Comparison of ENCODE assay signal across 23 mouse cellular contexts in genomic region chr3:116204643-116205042, GRCm38 (mm10). TPM values are rescaled to one million over a fixed set of nuclear protein-coding genes. Genes with fewer than 3 reads are reported as not detected.
DNase-seq lines count a peak whose midpoint lies in the region; ATAC-seq and TF ChIP-seq lines count a peak whose summit lies in the region.
"Had no signal": no experiment of that assay in that cellular context is flagged by ENCODE, and none has a peak within 500 bp of the region (broad histone marks: within the 10 kb centered on the region; RNA-seq: fewer than 3 reads in every experiment).

No protein-coding gene starts in this region.

- no peak for TF ChIP-seq CTCF in kidney, adult 2 months (conservative IDR thresholded peaks at IDR 0.05; ENCODE audit: insufficient read depth, insufficient read length, low read depth, low read length)
- TF ChIP-seq CTCF in lung, embryonic 14.5 days (IDR thresholded peaks at IDR 0.05; ENCODE audit: low read depth), result no peak

- H3K4me3 ChIP-seq in kidney, adult 2 months (ENCODE audit: insufficient read depth, low read depth, low read length), result peak overlapping the region; percentile 49
- H3K4me3 ChIP-seq in lung, embryonic 14.5 days (ENCODE audit: low read depth, low read length), result no peak overlapping the region
- no peak overlapping the region for H3K4me3 ChIP-seq in brown adipose tissue, adult 24 weeks (ENCODE audit: insufficient read depth, low read depth, low read length)
- H3K4me3 ChIP-seq: embryonic facial prominence, embryonic 13.5 days; hindbrain, embryonic 13.5 days had no signal

- no peaks in the 10 kb centered on the region for H3K36me3 ChIP-seq in kidney, adult 2 months (ENCODE audit: control insufficient read depth, insufficient read depth, low read length)
- H3K36me3 ChIP-seq in lung, embryonic 14.5 days (ENCODE audit: insufficient read depth), result no peaks in the 10 kb centered on the region
- H3K36me3 ChIP-seq: embryonic facial prominence, embryonic 13.5 days; hindbrain, embryonic 13.5 days had no signal

- TF ChIP-seq POLR2A in kidney, adult 2 months (IDR thresholded peaks at IDR 0.05; ENCODE audit: low read depth, low read length), result no peak

- no peak overlapping the region for H3K4me2 ChIP-seq in lung, embryonic 14.5 days
- H3K4me2 ChIP-seq: embryonic facial prominence, embryonic 13.5 days; hindbrain, embryonic 13.5 days; midbrain, embryonic 11.5 days had no signal

- no peaks in the 10 kb centered on the region for H3K9me3 ChIP-seq in lung, embryonic 14.5 days (ENCODE audit: low read depth, low read length)
- H3K9me3 ChIP-seq: embryonic facial prominence, embryonic 13.5 days; hindbrain, embryonic 13.5 days had no signal

- peak; percentile 35 to 45 for DNase-seq in heart, adult 18-20 months
- no peak for DNase-seq in heart, postnatal 4 days
- DNase-seq in kidney, adult 2 months, result peak; percentile 29
- DNase-seq in kidney, postnatal 10 days, result no peak
- DNase-seq in lung, embryonic 14.5 days, result no peak
- no peak for DNase-seq in lung, postnatal 10 days
- no peak for DNase-seq in urinary bladder, adult 2 months (ENCODE audit: low spot score)
- DNase-seq: adrenal gland, postnatal 25 days; cerebellum, adult 11-12 months; cerebellum, postnatal 14 days; gastrocnemius, postnatal 10 days; retina, postnatal 1 day; thymus, postnatal 36 days had no signal

- no peak overlapping the region for H3K9ac ChIP-seq in lung, embryonic 14.5 days
- H3K9ac ChIP-seq: embryonic facial prominence, embryonic 13.5 days; hindbrain, embryonic 13.5 days; liver, embryonic 14.5 days had no signal

- no peaks in the 10 kb centered on the region for H3K27me3 ChIP-seq in kidney, adult 2 months (replicated peaks; ENCODE audit: control insufficient read depth, insufficient read depth, low read length)
- H3K27me3 ChIP-seq in lung, embryonic 14.5 days (ENCODE audit: insufficient read depth, low read length), result no peaks in the 10 kb centered on the region
- H3K27me3 ChIP-seq: embryonic facial prominence, embryonic 13.5 days; hindbrain, embryonic 13.5 days had no signal

- peaks cover 16% of the 10 kb centered on the region for H3K4me1 ChIP-seq in kidney, adult 2 months (ENCODE audit: control insufficient read depth, insufficient read depth, low read length)
- H3K4me1 ChIP-seq in lung, embryonic 14.5 days (ENCODE audit: insufficient read depth), result peaks cover 14% of the 10 kb centered on the region
- peaks cover 7% of the 10 kb centered on the region; the same call in 1 of the 2 replicates for H3K4me1 ChIP-seq in brown adipose tissue, adult 24 weeks (ENCODE audit: control insufficient read depth, insufficient read depth, insufficient read length, low read length)
- H3K4me1 ChIP-seq: hindbrain, embryonic 13.5 days had no signal

- 40% methylated on average over 9 of the region's 9 CpGs for WGBS in kidney, adult 2 months
- WGBS in lung, embryonic 14.5 days, result 60% methylated on average over 9 of the region's 9 CpGs

- H3K27ac ChIP-seq in kidney, adult 2 months (ENCODE audit: insufficient read depth, low read depth, low read length), result peak overlapping the region; percentile 100
- H3K27ac ChIP-seq in lung, embryonic 14.5 days (ENCODE audit: low read depth), result peak overlapping the region; percentile 78
- H3K27ac ChIP-seq in brown adipose tissue, adult 24 weeks (replicated peaks; ENCODE audit: low read depth, low read length), result peak overlapping the region; percentile 38; the same call in 1 of the 2 replicates
- H3K27ac ChIP-seq: embryonic facial prominence, embryonic 13.5 days; hindbrain, embryonic 13.5 days; liver, embryonic 14.5 days had no signal

- ATAC-seq in lung, embryonic 14.5 days (ENCODE audit: insufficient read depth), result 0 out of 2 replicates have a peak, but pooled peaks have one; percentile 5
- ATAC-seq: activated CD4-positive, CD25-positive, alpha-beta regulatory T cell, adult 4 months; CD4-positive, CD25-positive, alpha-beta regulatory T cell, adult 4 months; forebrain, embryonic 14.5 days; inflammation-experienced regulatory T-cells, adult 6 months had no signal

RNA-seq across cellular contexts. Expression of gene Gpr88, which starts 48.7 kb away (rescaled TPM):
- total RNA-seq in heart, adult 18-20 months (2021), result under 1 TPM; 0.12 to 0.23 TPM
- under 1 TPM; 0.47 to 0.55 TPM for total RNA-seq in heart, postnatal 4 days (2021)
- polyA plus RNA-seq in kidney, adult 2 months (2012; rRNA removed), result 0.39 and 0.80 TPM in 2 replicates
- polyA plus RNA-seq in lung, embryonic 14.5 days (2014; fragmentation: Nextera tagmentation; extraction: Ambion mirVana), result 1.3 and 1.7 TPM in 2 replicates
- polyA plus RNA-seq in brown adipose tissue, adult 24 weeks (2012; ENCODE audit: insufficient read depth, insufficient read length, missing spikeins), result 0.33 TPM in 1 of 2 replicates, not detected in the other
- 1.1 and 1.2 TPM in 2 replicates for polyA plus RNA-seq in urinary bladder, adult 2 months (2012; rRNA removed)
- total RNA-seq: ES-E14 had no signal
- polyA plus RNA-seq: activated CD4-positive, CD25-positive, alpha-beta regulatory T cell, adult 4 months; CD4-positive, CD25-positive, alpha-beta regulatory T cell, adult 4 months; inflammation-experienced regulatory T-cells, adult 6 months had no signal

Comparison
In these comparisons a context has a peak if more than half of its experiments do, and no peak if none do; other contexts are left out.
1. DNase-seq: peak in heart, adult 18-20 months (2 of 2) and kidney, adult 2 months (single experiment); none in heart, postnatal 4 days (single experiment), kidney, postnatal 10 days (single experiment), lung, embryonic 14.5 days (single experiment), lung, postnatal 10 days (single experiment) and urinary bladder, adult 2 months (single experiment).
2. H3K27ac ChIP-seq: peak in every context shown above with its lines; median percentile 100 in kidney, adult 2 months; 78 in lung, embryonic 14.5 days; 38 in brown adipose tissue, adult 24 weeks.